Mouse (Mus musculus) retina, postnatal 7 days (tissue): ENCODE data around the gene Stkld1.
"Not testable (repeated sequence)": the region's sequence is repeated elsewhere in the genome, so short reads cannot be mapped to it uniquely, and the experiment has no call there.

Experiments
- DNase-seq: peaks from one replicate; pipeline ENCODE4 v3.0.0-alpha.2; 2012; ENCODE audit warnings: low read depth, low spot score

Gene Stkld1

GRCm38 (mm10) chr2:26933304-26934055, at the start of gene Stkld1, which contains the start of gene Surf4:
Gene Stkld1, plus strand, starts transcription at chr2:26934047.
Gene Surf4, minus strand, starts transcription at chr2:26933928.
- peak; percentile 91 for DNase-seq

GRCm38 (mm10) chr2:26885541-26885940, 48.3 kb upstream of the Stkld1 start:
- DNase-seq = not testable (repeated sequence)

- not testable (repeated sequence) for DNase-seq
These were observed 47.7 kb upstream of the Stkld1 start for GRCm38 (mm10) chr2:26886170-26886569.

- no peak for DNase-seq
These were observed 37.9 kb upstream of the Stkld1 start for GRCm38 (mm10) chr2:26895898-26896297.

- no peak for DNase-seq
These were observed 33.1 kb upstream of the Stkld1 start for GRCm38 (mm10) chr2:26900731-26901130.

- DNase-seq = no peak
These were observed 31.9 kb upstream of the Stkld1 start for GRCm38 (mm10) chr2:26901834-26902400.

GRCm38 (mm10) chr2:26902467-26903220, 31.2 kb upstream of the Stkld1 start, which contains the start of gene Surf6:
Gene Surf6, minus strand, starts transcription at chr2:26902879.
- DNase-seq = peak; percentile 92

GRCm38 (mm10) chr2:26903311-26903710, 30.5 kb upstream of the Stkld1 start:
- DNase-seq = no peak

GRCm38 (mm10) chr2:26905936-26906335, 27.9 kb upstream of the Stkld1 start:
- no peak for DNase-seq

GRCm38 (mm10) chr2:26906431-26906830, 27.4 kb upstream of the Stkld1 start:
- no peak for DNase-seq

GRCm38 (mm10) chr2:26907109-26907508, 26.7 kb upstream of the Stkld1 start:
- DNase-seq = no peak

- no peak for DNase-seq
These were observed 25.0 kb upstream of the Stkld1 start for GRCm38 (mm10) chr2:26908710-26909386.

GRCm38 (mm10) chr2:26909387-26909784, 24.5 kb upstream of the Stkld1 start:
- no peak for DNase-seq

- peak; percentile 99 for DNase-seq
These were observed 23.5 kb upstream of the Stkld1 start, which contains the start of the genes Med22 and Rpl7a for GRCm38 (mm10) chr2:26910124-26910993. Gene Med22, minus strand, starts transcription at chr2:26910677. Gene Rpl7a, plus strand, starts transcription at chr2:26910764.

GRCm38 (mm10) chr2:26910994-26911765, 22.7 kb upstream of the Stkld1 start:
- peak; percentile 67 for DNase-seq

GRCm38 (mm10) chr2:26912253-26912770, 21.5 kb upstream of the Stkld1 start:
- DNase-seq = no peak

GRCm38 (mm10) chr2:26913416-26914147, 20.3 kb upstream of the Stkld1 start:
- DNase-seq = no peak

GRCm38 (mm10) chr2:26914148-26914941, 19.5 kb upstream of the Stkld1 start:
- DNase-seq = no peak
